Mouse (Mus musculus): Measurements from ENCODE around the gene Crb1.
"Not testable (repeated sequence)": the region's sequence is repeated elsewhere in the genome, so short reads cannot be mapped to it uniquely, and the experiment has no call there.

Crb1 gene

GRCm38 (mm10) chr1:139376638-139377286, at the start of gene Crb1:
Gene Crb1 (minus strand): TSS chr1:139377100.
- no peak for DNase-seq (ENCODE audit: low read depth in 2 of 2, low spot score in 2 of 2)

GRCm38 (mm10) chr1:139425006-139425405, 48.1 kb upstream of the Crb1 start:
- DNase-seq (ENCODE audit: low read depth in 2 of 2, low spot score in 2 of 2), result no peak

GRCm38 (mm10) chr1:139423931-139424330, 47.0 kb upstream of the Crb1 start:
- DNase-seq (ENCODE audit: low read depth in 2 of 2, low spot score in 2 of 2), result no peak

- DNase-seq (ENCODE audit: low read depth in 2 of 2, low spot score in 2 of 2), result peak in 1 of 2 experiments; percentile 15
Observed at GRCm38 (mm10) chr1:139422941-139423340, 46.0 kb upstream of the Crb1 start.

DNA sequence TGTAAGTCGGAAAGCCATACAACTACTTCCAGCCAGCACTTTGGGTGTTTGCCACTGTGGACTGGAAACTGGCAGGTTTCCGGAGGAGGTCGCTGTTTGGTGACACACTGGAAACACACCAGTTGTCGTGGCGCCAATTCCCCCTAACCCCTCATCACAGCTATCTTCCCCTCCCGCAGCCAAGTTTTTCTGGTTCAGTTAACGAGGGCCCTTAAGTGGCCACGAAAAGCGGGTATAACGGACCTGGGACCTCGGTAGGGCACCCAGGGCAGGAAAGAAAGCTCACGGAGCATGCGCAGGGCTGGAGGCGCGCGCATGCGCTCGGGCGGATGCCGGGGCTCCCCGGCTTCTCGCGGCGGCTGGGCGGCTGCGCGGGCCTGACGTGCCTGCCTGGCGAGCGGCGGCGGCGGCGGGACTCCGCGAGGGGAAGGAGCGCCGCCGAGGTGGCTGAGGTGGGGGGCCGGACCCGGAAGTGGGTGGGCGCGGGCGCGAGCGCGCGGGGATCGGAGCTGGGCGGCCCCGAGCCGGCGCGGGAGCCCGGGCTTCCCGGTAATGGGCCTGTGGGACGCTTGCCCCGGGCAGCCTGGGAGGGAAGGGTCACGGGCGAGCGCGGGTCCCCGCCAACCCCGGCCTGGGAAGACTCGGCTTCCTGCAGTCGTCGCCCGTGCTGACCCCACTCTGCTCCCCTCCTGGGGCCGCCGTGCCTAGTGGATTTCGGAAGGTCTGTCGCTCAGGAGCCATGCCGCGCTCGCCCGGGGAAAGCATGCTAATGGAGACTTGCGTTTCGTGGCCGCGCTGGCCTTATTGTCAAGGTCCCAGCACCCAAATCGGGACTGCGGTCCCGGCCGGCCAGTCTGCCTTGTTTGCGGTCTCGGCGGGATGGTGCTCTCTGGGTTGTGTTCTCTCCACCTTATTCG, 45.2 kb upstream of the Crb1 start, which contains the start of gene Zbtb41:
Gene Zbtb41, plus strand, starts transcription at position 414 of the 917 bp plus-strand sequence.
- DNase-seq (ENCODE audit: low read depth in 2 of 2, low spot score in 2 of 2), result peak; percentile 85 to 86

- no peak for DNase-seq (ENCODE audit: low read depth in 2 of 2, low spot score in 2 of 2)
Observed at GRCm38 (mm10) chr1:139421521-139421874, 44.6 kb upstream of the Crb1 start.

- no peak for DNase-seq (ENCODE audit: low read depth in 2 of 2, low spot score in 2 of 2)
Observed at GRCm38 (mm10) chr1:139413465-139413864, 36.6 kb upstream of the Crb1 start.

GRCm38 (mm10) chr1:139412365-139412764, 35.5 kb upstream of the Crb1 start:
- not testable (repeated sequence) for DNase-seq (ENCODE audit: low read depth in 2 of 2, low spot score in 2 of 2)

GRCm38 (mm10) chr1:139407701-139408100, 30.8 kb upstream of the Crb1 start:
- DNase-seq (ENCODE audit: low read depth in 2 of 2, low spot score in 2 of 2), result no peak

GRCm38 (mm10) chr1:139405766-139406165, 28.9 kb upstream of the Crb1 start:
- no peak for DNase-seq (ENCODE audit: low read depth in 2 of 2, low spot score in 2 of 2)

GRCm38 (mm10) chr1:139396589-139396988, 19.7 kb upstream of the Crb1 start:
- DNase-seq (ENCODE audit: low read depth in 2 of 2, low spot score in 2 of 2), result no peak

GRCm38 (mm10) chr1:139391747-139392146, 14.8 kb upstream of the Crb1 start:
- DNase-seq (ENCODE audit: low read depth in 2 of 2, low spot score in 2 of 2), result no peak

DNA sequence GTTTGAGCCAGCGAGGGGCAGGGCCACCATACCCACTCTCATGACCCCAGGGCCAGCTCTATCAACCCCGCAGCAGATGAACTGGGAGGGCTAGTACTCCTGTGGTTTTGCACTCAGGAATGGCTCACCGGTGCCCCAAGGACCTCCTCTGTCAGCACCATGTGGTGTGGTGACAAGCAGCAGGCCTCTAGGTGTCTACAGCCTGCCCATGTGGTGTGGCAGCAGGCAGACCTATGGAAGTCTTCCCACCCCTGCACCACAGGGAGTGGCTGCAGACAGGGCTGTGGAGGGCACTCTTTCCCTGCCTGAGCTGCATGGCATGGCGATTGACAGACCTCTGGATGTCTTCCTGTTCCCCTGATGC, 2.7 kb upstream of the Crb1 start:
- DNase-seq (ENCODE audit: low read depth in 2 of 2, low spot score in 2 of 2), result no peak

DNA sequence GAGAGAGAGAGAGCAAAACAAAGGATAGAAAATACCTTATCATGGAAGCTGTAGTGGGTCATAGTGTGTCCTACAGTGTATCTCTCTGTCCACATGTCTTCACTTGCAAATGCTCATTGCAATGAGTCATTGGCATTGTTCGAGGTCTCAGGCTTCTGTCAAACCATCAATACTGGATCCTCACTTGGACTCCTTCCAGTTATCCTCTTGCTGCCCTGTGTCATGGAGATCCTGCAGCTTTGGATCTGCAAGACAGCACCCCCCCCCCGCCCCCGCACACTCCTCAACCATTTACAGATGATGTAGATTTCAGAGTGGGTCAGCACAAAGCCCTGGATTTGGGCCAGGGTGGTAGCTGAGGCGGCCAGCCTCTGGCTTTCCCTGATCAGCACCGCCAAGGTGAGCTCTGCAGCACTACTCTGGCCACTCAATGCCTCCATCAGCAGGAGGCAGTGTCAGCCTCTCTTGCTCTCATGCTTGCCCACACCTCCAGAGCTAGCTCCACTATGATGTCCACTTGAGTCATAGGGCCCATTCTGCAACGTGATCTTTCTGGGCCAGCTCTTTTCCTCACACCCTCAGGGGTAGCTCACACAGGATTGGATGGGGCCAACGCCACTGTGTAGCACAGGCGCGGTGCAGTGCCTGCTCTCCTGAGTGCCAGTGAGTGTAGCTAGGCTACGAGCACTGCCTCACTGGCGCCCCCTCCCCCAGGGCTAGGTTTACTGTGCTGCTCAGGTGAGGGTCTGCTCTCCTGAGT, 2.1 kb upstream of the Crb1 start:
- DNase-seq (ENCODE audit: low read depth in 2 of 2, low spot score in 2 of 2), result no peak

- no peak for DNase-seq (ENCODE audit: low read depth in 2 of 2, low spot score in 2 of 2)
Observed at GRCm38 (mm10) chr1:139375900-139376299, 1.0 kb downstream of the Crb1 start.

DNA sequence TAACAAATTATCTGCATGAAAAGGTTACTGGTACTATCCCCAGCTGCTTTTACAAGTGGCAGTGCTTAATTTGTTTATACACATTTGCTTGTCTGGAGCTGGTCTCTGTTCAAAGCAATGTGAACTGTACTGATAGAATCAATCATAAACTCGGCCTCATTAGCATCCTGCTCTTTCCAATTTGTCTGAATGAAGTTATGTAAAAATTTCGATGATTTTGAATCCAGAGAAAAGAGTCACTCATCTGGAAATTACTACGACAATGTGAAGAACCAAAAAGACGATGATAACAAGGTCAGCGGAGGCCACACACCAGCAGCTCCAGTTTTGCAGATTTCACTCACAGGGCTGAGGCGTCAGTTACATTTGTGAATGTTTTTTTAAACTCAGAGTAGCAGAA, 5.6 kb downstream of the Crb1 start:
- DNase-seq (ENCODE audit: low read depth in 2 of 2, low spot score in 2 of 2), result no peak

DNA sequence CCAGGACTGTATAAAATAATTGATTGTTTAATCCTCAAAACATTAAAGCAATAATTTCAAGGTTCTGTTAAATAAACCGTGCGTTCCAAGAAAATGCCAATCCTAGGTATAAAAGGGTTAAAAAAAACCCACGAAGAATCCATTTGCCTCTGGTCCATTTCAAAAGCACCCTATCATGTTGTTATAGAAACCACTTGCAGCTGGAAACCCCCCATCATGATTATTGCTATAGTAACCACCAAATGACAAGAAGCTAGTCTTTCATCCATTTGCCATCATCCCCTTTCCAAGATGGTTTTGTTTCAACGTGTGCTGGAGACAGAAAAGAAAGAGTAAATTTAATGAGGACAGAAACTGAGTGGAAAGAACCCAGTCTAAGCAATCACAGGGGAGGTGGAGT, 28.3 kb downstream of the Crb1 start:
- DNase-seq (ENCODE audit: low read depth in 2 of 2, low spot score in 2 of 2), result no peak

- no peak for DNase-seq (ENCODE audit: low read depth in 2 of 2, low spot score in 2 of 2)
Observed at GRCm38 (mm10) chr1:139346602-139347371, 30.1 kb downstream of the Crb1 start.

DNA sequence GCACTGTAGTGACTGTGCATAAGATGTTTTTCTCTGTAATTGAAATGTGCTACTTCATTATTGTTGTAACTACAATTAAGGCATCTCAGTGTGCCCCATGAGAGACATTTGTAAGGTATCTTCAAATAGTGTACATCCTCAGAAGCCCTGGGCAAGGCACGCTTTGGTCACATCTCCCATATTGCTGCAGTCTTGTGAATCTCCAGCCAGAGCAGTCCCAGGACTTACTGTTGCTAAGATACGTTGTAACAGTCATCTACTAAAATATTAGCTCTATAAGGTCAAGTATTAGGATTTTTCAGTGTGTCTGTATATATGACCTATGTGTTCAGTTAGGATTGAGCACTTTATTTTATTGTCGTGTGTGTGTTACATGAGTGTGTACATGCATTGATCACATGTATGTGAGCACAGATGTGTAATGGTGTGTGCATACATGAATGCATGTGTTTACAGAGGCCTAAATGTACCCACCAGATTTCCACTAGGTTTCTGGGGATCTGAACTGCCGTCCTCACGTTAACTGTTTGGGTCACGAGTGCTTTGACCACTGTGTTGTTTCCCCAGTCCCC, 30.8 kb downstream of the Crb1 start:
- no peak for DNase-seq (ENCODE audit: low read depth in 2 of 2, low spot score in 2 of 2)

DNA sequence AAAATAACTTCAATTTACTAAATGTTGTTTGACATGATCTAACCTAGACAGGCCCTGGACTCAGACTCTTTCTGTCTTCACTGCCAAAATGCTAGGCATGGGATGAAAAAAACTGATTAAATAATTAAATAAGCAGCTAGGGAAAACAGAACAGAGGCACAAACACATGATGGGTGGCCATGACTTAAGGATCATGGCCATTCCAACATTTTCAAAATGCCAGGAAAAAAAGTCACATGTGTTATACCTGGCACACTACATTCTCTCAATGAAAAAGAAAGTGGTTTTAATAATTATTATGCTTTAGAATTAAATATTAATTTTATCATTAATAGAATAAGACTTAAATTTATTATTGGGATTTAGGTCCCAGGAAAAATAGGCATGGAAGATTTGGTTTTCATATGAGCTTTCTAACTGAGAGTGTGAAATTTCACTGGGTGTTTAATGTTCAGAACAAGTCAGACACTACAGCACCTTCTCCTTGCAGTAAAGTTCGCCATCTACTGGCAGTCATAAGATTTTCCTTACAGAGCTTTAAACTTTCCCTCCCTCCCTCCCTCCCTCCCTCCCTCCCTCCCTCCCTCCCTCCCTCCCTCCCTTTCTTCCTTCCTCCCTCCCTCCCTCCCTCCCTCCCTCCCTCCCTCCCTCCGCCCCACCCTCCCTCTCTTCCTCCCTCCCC, 36.6 kb downstream of the Crb1 start:
- DNase-seq (ENCODE audit: low read depth in 2 of 2, low spot score in 2 of 2), result no peak
